Mouse (Mus musculus) B cell, adult 2 months (primary cell): Measurements from ENCODE around the gene Zfp607b.

Experiments used
- DNase-seq, 2 experiments: peaks; one replicate each; pipeline ENCODE4 v3.0.0; 2022

Zfp607b gene

DNA sequence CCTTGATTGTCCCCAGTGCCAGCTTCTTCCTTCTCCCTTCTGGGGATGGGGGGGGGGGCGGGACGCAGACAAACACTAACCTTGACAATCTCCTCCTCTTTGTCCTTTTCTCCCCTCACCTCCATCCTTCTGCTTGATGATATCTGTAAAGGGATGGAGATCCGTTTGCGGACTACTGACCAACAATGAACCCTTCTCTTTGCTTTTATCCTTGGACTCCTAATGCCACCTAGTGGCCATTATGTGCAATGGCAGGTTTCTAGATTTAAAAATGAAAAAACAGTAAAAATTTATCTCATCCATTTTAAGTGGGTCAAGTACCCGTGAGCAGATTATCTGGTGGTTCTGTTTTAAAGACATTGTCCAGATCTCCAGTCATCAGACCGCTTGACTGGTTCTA is 3.5 kb upstream of the Zfp607b start:
- peak; percentile 18 to 30 for DNase-seq

DNA sequence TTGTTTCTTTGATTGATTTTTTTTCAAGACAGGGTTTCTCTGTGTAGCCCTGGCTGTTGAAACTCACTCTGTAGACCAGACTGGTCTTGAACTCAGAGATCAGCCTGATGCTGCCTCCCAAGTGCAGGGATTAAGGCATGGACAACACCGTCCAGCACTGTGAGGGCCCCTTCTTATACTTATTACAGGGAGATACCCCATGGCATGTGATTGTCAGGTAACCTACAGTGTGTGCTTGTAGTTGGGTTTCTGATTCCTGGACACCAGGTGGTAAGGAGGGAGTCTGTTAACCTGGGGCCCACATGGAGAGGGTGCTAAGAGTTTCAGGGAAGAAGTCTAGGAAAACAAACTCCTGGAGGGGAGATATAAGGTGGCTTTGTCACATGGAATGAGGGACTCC is 2.1 kb upstream of the Zfp607b start:
- no peak for DNase-seq

DNA sequence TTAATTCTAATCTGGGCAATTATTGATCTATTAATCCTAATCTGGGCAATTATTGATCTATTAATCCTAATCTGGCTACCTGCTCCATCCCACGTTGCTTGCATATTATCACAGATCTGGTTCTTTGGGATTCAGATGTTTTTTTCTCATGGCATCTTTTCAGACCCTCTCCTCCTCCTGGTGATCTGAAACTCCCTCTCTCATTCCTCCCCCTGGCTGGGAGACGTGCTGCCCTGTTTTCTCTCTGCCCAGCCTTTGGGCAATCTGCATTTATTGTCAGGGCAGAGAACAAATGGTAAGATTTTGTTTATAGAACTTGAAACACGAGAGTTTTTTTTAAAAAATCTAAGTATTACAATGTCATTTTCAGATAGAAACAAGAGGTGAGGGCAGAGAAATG is 1.3 kb upstream of the Zfp607b start:
- no peak for DNase-seq

DNA sequence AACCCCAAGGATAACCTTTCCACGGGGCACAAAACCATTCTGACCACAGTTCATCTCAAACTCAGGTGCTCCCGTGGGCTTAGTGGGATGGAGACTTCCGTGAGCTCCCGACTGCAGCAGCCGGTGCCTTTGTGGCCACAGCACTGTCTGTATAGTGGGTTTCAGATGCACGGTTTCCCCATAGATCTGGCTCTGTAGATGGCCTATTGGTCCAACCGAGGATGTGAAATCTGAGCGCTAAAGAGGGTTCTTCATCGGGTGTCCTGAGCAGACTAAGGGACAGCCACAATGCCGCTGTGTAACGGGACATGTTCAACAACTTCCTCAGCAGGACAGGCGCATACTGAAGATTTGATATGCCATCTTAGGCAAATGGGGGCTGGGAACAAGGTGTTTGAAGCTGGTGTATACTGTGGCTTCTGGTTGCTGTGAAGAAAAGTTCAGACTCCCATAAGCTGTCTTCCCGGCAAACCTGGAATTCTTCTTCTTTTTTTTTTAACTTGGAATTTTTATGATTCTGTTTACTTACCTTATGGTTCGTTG is 823 bp upstream of the Zfp607b start:
- no peak for DNase-seq

DNA sequence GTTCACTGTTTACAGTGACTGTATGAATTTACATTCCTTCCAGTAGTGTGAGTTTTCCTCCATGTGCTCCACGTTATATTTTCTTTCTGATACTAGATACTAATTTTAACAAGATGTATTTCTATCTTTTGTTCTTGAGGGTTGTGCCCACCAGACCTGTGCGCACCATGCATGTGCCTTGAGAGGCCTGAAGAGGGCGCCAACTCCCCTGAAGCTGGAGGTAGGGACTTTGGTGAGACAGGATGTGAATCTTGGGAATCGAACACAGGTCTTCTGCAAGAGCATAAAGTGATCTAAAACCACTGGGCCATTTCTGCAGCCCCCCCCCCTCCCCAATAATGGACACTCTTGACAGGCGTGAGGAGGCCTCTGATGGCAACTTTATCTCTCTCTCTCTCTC is 1.9 kb downstream of the Zfp607b start:
- DNase-seq, result peak; percentile 64 to 65

DNA sequence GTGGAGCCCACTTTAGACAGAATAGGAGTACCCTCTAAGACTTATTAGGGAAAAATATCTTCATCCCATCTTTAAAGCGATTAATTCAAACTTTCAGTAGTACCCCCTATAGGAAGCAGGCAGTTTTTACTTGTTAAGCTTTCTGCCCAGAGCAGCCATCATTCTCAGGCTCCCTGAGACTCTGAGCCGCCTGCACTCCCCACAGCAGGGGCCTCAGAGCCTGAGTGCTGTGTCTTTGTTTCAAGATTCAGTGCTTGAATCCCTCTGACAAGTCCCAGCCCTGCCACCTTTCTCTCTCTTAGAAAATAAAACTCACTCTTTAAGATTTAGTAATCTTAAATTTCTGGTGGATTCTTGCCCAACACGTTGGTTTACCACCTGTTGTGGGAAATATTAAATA is 7.6 kb downstream of the Zfp607b start:
- no peak for DNase-seq

DNA sequence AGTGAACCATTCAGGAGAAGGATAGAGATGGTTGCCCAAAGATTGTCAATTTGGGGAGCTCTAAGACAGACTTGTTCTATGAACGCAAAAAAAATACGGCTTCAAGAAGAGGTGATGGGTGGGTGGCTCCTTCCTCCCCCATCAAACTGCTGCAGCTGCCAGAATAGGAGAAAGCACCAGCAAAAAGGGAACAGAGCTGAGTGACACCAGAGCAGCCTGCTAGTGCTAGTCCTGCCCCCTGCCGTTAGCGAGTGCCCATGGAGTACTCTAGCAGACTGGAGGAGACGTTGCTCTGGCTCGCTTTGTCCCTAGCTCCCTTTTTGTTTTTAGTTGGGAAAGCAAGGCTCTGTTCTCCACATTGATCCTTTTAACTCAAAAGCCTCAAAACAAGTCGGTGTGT is 21.3 kb downstream of the Zfp607b start:
- no peak for DNase-seq

DNA sequence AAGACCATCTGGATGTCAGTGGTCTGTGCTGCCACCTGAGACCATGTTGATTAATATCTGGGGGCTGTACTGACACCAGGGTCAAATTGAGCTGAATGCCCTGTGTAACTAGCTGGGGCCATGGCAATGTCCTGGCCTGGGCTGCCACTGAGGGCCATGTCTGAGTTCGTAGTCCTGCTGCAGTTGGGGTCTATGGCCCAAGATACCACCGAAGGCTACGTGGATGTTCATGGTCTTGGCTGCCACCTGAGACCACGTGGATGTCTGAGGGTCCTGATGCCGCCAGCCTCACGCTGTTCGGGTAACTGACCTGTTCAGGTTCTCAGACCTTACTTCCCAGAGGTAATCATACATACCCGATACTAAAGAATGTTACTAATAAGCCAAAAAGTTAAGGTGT is 32.8 kb downstream of the Zfp607b start:
- no peak for DNase-seq

DNA sequence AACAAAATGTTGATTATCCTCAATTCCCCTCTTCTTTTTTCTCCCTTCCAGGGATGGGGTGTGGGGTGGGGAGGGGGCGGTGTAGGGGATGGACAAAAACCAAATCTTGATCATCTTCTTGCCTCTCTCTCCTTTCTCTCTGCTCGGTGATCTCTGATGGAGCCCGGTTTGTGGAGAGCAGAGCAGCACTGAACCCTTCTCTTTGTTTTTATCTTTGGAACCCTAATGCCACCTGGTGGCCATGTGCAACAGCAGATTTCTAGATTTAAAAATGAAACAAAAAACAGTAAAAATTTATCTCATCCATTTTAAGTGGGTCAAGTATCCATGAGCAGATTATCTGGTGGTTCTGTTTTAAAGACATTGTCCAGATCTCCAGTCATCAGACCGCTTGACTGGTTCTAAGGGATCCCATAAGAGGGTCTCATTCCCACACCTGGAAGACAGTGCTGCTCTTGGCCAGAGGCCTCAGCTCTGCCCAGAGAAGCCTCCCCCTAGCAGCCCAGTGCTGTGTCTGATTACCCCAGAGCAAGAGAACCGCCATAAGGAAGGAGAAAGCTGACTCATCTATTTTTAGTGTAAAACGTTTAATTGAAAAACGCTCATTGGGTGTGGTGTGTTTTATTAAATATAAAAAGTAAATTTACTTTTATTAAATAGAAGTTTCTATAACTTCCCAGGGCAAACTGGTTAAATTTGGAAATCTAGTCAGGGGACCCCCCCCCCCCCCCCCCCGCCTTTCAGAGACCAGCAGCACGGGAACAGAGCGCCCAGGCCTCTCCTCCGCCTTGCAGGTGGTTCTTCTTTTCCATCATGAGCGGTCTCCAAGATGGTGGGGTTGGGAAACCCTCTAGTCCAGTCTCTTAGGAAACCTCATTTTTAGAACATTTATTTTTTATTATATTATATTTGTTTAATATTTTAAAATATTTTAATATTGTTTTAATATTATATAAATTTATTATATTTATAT is 36.7 kb downstream of the Zfp607b start:
- peak; percentile 56 to 65 for DNase-seq

DNA sequence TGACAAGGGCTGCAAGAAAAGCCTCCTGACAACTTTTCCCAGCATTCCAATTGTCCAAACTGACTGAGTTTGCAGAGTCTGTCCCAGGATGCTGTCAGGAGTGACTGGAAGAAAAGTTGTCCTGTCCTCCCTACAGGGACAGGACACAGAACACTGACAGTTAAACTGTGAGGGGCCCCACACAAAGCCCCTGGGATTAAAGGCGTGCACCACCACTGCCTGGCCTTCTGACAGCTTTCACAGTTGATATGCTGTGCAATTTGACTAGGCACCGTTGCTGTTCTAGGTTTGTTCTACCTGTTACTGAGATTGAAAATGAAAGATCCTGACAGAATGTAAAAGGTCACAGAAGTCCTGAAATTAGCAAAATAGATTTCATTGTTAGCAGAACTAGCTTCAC is 38.3 kb downstream of the Zfp607b start:
- DNase-seq, result no peak

DNA sequence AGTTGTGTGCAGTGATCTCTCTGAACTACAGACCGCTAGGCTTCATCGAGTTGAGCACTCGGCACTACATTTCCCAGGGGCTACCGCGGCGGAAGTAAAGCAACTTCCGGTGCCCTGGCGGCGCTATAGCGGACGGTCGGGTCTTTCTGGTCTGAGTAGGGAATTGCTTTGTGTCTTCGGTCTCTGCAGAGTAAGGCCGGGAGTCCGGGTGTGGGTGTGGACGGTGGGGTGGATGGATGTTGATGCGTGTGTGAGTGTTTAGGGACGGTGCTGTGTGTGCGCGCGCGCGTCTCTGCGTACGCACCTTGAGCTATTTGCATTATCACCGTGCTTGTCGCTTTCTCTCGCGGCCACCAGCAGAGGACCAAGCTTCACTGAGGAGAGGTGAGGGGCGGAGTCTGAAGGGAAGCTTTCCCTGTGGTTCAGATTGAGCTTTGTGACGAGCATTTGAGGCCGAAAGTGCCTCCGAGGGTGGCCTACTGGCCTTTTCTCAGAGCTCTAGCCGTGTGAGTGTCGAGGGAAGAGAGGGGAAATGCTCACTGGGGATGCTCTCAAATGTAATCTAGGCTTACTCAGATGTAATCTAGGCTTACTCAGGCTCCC is 42.2 kb downstream of the Zfp607b start, which contains the start of gene Zfp60:
Gene Zfp60, plus strand, starts transcription at position 109 of the 603 bp plus-strand sequence.
- peak; percentile 89 to 90 for DNase-seq

DNA sequence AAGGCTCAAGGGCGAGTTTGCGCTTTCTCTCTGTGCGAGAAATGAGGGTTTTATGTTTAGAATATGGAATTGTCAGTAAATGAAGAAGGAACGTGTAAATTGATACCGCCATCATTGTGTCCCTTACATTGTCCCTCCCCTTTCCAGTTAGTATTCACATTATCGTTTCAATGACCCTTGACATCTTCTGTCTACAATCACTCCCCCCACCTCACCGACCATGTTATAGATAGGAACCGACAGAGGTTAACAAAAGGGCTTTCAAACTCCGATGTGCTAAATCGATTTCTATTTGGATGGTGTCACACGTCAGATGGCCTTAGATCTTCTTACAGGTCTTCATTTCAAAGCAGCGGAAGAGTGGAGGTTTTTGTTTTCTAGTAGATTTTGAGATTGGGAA is 42.8 kb downstream of the Zfp607b start:
- no peak for DNase-seq

DNA sequence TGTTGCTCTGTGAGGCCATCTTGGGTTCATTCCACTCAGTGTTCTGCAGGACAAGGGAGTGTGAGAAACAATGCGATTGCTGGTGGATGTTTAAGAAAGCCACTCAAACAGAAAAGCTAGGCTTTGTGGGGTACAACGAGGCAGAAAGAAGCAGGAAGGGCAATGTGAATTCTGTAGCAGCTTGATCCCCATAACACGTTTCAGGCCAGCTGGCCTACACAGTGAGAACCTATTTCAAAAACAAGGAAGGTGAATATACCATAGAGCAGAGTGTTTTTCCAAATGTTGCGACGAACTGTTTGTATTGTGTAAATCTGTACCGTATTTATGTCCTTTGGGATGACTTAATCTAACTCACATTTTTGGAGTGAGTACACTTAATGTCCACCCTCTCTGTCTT is 43.4 kb downstream of the Zfp607b start:
- no peak for DNase-seq

DNA sequence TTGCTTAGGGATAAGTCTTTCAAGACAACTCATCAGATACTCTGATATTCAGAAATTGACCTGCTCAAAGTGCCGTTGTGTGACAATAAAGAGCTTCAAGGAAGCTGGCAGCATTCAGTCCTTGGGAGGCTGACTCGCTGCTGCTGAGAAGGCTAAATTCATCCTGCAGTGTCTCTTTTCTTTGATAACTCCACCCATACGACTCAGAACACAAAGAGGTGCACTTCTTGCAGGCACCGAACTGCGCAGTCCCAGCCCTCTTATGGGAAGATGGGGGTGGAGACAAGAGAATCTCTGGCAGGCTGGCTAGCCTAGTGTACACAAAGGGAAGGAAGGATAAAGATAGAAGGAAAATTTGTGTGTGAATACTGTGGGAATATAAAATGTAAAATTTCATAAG is 46.3 kb downstream of the Zfp607b start:
- no peak for DNase-seq
